Mouse (Mus musculus) kidney, postnatal 14 days (tissue): Measurements from ENCODE around the gene Plb1.

Source experiments
- DNase-seq: peaks from one replicate; pipeline ENCODE4 v3.0.0; 2022; ENCODE audit warnings: mixed read lengths

Plb1 gene

GRCm38 (mm10) chr5:32232474-32232873, at the start of gene Plb1:
Gene Plb1, plus strand, starts transcription at chr5:32232708.
- DNase-seq: no peak

- no peak for DNase-seq
Measured at GRCm38 (mm10) chr5:32182885-32183629, 49.5 kb upstream of the Plb1 start.

DNA sequence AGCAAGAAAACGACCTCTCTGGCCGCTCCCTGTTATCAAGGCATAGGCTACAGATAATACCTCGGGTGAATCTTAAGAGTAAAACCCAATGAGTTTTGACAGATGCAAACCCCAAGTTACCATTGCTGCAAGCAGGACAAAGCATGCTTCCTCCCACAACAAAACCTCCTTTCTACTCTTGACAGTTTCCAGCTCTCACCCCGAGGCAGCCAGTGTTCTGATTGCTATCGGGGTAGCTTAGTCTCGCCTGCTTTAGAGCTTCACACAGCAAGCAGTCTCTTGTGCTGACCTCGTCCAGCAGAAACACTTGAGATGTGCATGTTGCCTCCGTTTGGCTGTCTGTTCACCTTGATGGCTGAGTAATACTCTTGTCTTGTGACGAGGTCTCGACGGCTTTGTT, 44.8 kb upstream of the Plb1 start:
- DNase-seq: no peak

DNA sequence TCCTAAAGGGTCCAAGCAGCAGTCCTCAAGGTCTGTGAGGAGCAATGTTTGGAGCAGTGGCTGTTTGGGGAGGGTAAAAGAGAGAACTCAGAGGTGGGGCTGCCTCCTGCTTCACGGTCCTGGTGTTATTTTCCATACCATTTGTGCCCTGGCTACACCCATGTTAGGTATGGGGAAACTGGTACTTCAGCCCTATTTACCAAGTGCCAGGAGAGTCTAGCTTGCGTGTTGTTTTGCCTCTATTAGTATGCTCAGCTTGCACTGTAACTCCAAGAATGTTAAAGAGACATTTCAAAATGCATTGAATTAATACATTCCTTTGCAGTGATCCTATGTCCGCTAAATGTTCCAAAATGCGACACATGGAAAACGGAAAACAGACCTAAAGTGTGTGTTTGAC, 41.2 kb upstream of the Plb1 start:
- no peak for DNase-seq

GRCm38 (mm10) chr5:32192016-32192845, 40.3 kb upstream of the Plb1 start:
- no peak for DNase-seq

GRCm38 (mm10) chr5:32194236-32194635, 38.3 kb upstream of the Plb1 start:
- DNase-seq: no peak

GRCm38 (mm10) chr5:32195857-32196609, 36.5 kb upstream of the Plb1 start:
- DNase-seq: peak; percentile 31

DNA sequence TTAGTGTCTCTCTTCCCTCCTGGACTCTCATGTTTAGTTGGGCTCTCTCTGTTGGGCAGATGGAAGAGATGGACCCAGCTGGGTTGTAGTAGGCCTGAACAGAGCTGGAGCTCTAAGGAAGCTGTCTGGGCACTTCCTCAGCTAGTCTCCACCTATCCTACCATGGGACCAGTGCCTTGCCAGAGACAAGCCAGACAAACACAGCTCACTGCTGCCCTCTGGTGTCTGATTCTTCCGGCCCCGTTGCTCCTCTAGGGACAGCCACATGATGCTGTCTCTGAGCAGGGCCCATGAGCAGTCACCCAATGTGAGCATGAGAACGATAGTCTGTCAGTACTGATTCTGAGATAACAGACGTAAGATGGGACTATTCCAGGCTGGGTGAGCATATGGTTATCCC, 34.8 kb upstream of the Plb1 start:
- DNase-seq: peak; percentile 94

- no peak for DNase-seq
Measured at GRCm38 (mm10) chr5:32199136-32199535, 33.4 kb upstream of the Plb1 start.

- no peak for DNase-seq
Measured at GRCm38 (mm10) chr5:32199594-32199993, 32.9 kb upstream of the Plb1 start.

DNA sequence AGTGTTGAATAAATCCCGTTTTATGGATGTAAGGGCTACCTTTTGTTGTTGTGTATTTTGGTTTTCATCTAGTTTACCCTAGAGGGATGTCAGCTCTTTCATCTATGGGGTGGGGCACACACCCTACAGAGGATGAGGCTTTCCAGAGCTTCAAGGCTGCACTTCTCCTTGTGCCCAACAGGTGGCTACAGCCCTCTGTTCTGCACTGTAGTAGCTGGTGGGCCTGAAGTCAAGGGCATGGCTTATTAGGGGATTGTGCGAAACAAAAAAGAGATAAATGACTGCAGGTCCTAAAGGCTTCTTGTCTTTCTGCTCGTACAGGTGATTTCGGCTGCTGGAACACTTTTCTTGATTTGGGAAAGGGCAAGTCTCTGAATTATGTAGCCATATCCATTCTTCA, 27.9 kb upstream of the Plb1 start:
- no peak for DNase-seq

DNA sequence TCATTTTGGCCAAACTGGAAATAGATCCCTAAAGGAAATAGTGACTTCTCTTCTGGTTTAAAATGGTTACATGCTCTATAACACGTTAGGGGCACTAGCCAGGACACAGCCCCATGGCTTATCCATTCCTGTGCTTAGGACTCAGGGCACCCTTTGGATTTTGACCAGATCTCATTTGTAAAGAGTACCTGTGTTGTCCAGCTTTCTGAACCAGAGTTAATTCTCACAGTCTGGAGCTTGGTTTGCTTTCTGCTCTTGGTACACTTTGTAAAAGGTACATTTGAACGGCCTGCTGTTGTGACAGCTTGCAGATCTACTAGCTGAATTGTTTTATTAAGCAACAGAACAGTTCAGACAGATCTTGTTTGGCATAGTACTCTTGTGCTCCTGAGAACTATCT, 25.8 kb upstream of the Plb1 start:
- DNase-seq: no peak

GRCm38 (mm10) chr5:32208460-32208859, 24.0 kb upstream of the Plb1 start:
- no peak for DNase-seq

DNA sequence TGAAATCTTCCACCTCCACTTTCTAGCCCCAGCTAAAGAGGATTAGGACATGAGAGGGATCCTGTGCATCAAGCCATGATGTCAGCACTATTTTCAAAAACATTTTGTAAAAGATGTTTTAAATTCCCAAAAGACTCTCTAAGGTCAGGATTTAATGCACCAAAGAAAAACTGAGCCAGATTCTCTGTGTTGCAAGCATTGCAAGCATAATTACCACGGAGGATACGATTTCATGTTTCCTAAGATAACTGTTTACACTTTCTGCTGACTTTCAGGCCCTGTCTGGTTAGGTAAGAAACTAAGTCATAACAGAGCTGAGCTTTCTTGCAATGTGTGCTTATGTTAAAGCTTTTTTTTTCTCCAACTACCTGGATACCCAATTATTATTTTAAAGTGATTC, 21.5 kb upstream of the Plb1 start:
- DNase-seq: no peak

DNA sequence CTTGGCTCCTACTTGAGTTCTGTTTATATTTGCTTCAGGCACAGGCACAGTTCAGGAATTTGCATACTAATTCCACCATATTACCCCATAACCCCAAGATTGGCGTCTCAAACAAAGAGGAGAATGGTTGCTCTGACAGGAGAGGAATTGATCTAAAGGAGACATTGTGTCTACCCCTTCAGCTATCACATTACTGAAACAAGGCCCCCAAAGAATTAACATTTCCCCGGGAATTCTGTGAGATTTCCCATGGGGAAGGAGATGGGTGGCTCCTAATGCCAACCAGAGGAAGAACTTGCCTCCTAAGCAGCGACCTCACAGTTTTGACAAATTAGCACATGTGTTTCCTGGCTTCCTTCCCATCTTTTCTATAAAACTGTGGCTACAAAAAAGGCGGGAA, 18.8 kb upstream of the Plb1 start:
- no peak for DNase-seq

- DNase-seq: peak; percentile 29
Measured at GRCm38 (mm10) chr5:32215510-32215909, 17.0 kb upstream of the Plb1 start.

DNA sequence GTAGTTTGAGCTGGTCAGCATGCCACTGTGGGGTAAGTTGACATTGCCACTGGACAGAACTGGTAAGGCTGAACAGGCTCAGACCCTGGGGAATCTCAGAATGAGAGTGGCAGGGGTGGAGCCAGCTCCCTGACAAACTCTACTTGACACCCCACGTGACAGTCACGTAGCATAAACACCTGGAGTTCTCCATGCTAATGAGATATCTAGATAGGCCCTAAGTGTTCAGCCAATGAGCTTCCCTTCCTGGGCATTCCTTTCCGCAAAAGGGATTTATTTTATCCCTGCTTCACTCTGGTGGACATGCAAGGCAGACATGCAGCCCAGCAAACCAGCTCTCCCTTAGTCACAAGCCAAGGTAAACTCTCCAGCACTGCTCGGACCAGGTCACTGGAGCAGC, 16.0 kb upstream of the Plb1 start:
- no peak for DNase-seq

GRCm38 (mm10) chr5:32217477-32217876, 15.0 kb upstream of the Plb1 start:
- DNase-seq: no peak

GRCm38 (mm10) chr5:32230372-32230771, 2.1 kb upstream of the Plb1 start:
- DNase-seq: peak; percentile 17

DNA sequence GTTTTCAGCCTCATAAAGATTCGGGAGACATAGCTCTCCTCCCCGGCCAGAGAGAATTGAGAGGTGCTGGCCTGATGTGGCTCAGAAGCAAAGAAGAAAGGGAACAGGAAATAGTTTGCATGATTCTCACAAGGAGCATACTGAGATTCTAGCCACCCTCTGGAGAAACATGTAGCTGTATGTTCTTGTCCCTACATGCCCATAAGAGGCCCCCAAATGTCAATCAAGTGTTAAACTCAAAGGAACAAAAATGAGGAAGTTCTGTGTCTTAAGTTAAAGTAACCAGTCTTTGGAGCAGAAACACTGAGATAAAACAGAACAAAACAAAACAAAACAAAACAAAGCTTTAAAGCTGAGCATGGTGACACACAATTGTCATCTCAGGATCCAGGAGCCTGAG, 6.8 kb downstream of the Plb1 start:
- no peak for DNase-seq

GRCm38 (mm10) chr5:32240741-32241140, 8.2 kb downstream of the Plb1 start:
- no peak for DNase-seq

DNA sequence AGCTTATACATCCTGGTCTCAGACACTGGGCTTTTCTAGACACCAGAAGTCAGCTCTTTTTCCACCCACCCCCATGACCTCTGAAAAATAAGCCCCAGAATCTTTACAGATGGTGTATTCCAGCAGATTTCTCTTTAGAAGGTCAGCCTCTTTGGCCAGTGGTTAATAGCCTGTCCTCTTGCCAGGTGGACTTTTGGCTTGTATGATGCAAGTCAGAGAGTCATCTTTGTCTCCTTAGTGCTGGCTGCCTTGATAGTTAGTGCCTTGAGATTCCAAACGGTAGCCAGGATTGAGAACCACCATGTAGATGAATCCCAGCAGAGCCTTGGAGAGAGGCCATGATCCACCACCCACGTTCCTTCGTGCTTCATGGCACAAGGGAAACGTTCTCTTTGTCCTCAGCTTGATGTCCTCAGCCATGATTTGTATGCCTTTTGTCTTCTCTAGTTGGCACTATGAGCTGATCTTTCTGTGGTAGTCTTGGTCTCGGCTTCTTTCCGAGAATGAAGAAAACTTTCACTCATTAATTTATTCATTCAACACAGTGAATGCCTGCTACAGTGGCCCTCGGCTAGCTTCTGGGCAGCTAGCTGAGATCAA, 10.9 kb downstream of the Plb1 start:
- no peak for DNase-seq

GRCm38 (mm10) chr5:32245385-32245784, 12.9 kb downstream of the Plb1 start:
- no peak for DNase-seq
